Mouse (Mus musculus) forebrain, embryonic 16.5 days (tissue): ENCODE results near the gene Scrn1. TPM values are rescaled to one million over a fixed set of nuclear protein-coding genes. Genes with fewer than 3 reads are reported as not detected.

Experiments
- ATAC-seq: fragments of 200-750 bp; cut with Nextera tagmentation; 2 replicates; pipeline ENCODE4 v1.8.0; 2017; ENCODE audit warnings: mild to moderate bottlenecking, moderate library complexity
- H3K27ac ChIP-seq: fragments of 300-500 bp; sonication (generic); 2 replicates; pipeline ENCODE4 v1.5.1; 2014; ENCODE audit warnings: low read length, control low read depth
- H3K27me3 ChIP-seq: fragments of 300-500 bp; sonication (generic); replicated peaks from 2 replicates; pipeline ENCODE4 v1.6.1; 2014; ENCODE audit warnings: low read length; ENCODE audit not compliant: control insufficient read depth, insufficient read depth
- H3K36me3 ChIP-seq: fragments of 300-500 bp; sonication (generic); 2 replicates; pipeline ENCODE4 v1.6.1; 2014; ENCODE audit not compliant: control insufficient read depth, insufficient read depth
- H3K4me1 ChIP-seq: fragments of 300-500 bp; sonication (generic); replicated peaks from 2 replicates; pipeline ENCODE4 v1.6.1; 2014; ENCODE audit warnings: low read length; ENCODE audit not compliant: control insufficient read depth, insufficient read depth
- H3K4me2 ChIP-seq: fragments of 300-500 bp; sonication (generic); 2 replicates; pipeline ENCODE4 v1.6.1; 2014; ENCODE audit warnings: mild to moderate bottlenecking, low read length, control low read depth
- H3K4me3 ChIP-seq: fragments of 300-500 bp; sonication (generic); replicated peaks from 2 replicates; pipeline ENCODE4 v1.5.1; 2014; ENCODE audit warnings: mild to moderate bottlenecking, low read length, control low read depth
- H3K9ac ChIP-seq: fragments of 300-500 bp; sonication (generic); replicated peaks from 2 replicates; pipeline ENCODE4 v1.6.1; 2014; ENCODE audit warnings: low read depth, low read length, control low read depth
- H3K9me3 ChIP-seq: fragments of 300-500 bp; sonication (generic); 2 replicates; pipeline ENCODE4 v1.6.1; 2016; ENCODE audit warnings: low read length; ENCODE audit not compliant: control insufficient read depth
- WGBS: fragments of 180-500 bp; shearing (Covaris S2); extraction: QIAGEN DNeasy Blood & Tissue Kit; methylation state at CpG from one replicate; pipeline ENCODE4 v1.1.7; 2014; 5-methylcytosine and 5-hydroxymethylcytosine counted together
- polyA plus RNA-seq: library from polyadenylated mRNA; unstranded; fragments of >200 nt; fragmentation: Nextera tagmentation; extraction: Ambion mirVana; gene quantifications from 2 replicates; pipeline ENCODE4 v1.2.1, GENCODE M21; 2015

Gene Scrn1
- 148 and 168 TPM in 2 replicates for polyA plus RNA-seq

DNA sequence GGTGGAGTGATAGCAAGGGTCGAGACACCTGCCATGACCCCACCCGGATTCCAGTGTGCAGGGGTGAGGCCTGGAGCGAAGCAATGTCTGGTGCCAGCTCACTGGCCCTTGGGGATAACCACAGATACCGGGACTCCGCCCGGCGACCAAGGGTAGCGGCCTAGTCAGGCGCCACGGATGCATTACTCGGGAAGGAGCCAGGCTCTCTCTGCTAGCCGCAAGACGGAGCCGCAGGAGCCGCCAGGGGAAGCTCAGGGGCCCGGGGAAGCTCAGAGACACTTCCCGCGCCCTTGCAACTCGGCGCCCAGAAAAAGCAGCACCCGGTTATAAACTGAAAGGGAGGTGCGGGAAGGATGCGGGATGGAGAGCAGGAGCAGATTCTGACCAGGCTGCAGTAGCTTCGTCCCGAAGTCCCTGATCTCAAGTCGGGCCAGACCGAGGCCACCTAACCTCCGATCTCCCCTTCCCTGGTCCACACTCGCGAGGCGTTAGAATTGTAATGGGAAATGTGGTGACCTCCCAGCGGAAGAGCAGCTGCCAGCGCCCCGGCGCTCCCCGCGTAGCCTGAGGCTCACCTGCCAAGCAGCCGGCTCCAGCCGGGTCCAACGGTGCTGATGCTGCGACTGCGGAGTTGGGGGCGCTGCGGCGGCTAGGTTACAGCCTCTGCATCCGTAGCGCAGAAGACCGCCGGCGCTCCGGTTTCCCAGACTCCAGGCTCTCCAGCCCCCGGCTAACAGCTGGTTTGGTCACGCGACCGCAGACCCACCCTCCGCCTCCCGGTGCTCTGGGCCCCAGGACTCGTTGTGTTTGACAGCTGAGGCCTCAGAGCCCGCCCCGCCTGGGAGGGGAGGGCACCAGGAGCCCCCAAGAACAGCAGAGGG is at the start of gene Scrn1:
Gene Scrn1 (minus strand): TSS at position 825 of the 881 bp plus-strand sequence.
- WGBS, result under 1% methylated on average over 60 of the region's 60 CpGs
- H3K4me3 ChIP-seq, result peak within 1 kb of the TSS; percentile 83

DNA sequence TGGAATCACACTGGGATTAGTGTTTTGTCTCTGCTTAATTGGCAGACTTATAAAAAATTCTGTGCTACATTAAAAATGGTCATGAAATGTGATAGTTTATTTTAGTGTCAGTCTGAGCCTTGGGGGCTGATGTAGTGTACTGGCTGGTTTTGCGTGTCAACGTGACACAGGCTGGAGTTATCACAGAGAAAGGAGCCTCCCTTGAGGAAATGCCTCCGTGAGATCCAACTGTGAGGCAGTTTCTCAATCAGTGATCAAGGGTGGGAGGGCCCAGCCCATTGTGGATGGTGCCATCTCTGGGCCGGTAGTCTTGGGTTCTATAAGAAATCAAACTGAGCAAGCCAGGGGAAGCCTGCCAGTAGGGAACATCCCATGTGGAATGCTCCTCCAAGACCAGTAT is 40.0 kb upstream of the Scrn1 start:
- Histone ChIP-seq H3K4me1 (no peaks in the 10 kb centered on the region), H3K9ac (no peak overlapping the region), H3K27ac (no peak overlapping the region), H3K9me3 (peaks cover 4% of the 10 kb centered on the region; the same call in 1 of the 2 replicates), H3K36me3 (no peaks in the 10 kb centered on the region), H3K4me2 (no peak overlapping the region), H3K4me3 (no peak overlapping the region), H3K27me3 (no peaks in the 10 kb centered on the region)
- 72% methylated on average over 4 of the region's 4 CpGs for WGBS
- ATAC-seq, result no peak

More for the DNA sequence above, at the start of gene Scrn1:
- H3K27me3 ChIP-seq, result no peaks in the 10 kb centered on the region
- no peaks in the 10 kb centered on the region for H3K9me3 ChIP-seq
- no peaks in the 10 kb centered on the region for H3K36me3 ChIP-seq
- H3K9ac ChIP-seq, result peak within 1 kb of the TSS; percentile 93
- peaks cover 45% of the 10 kb centered on the region for H3K4me1 ChIP-seq
- ATAC-seq, result peak; percentile 89
- peak within 1 kb of the TSS; percentile 69 for H3K4me2 ChIP-seq
- H3K27ac ChIP-seq, result peak within 1 kb of the TSS; percentile 94

DNA sequence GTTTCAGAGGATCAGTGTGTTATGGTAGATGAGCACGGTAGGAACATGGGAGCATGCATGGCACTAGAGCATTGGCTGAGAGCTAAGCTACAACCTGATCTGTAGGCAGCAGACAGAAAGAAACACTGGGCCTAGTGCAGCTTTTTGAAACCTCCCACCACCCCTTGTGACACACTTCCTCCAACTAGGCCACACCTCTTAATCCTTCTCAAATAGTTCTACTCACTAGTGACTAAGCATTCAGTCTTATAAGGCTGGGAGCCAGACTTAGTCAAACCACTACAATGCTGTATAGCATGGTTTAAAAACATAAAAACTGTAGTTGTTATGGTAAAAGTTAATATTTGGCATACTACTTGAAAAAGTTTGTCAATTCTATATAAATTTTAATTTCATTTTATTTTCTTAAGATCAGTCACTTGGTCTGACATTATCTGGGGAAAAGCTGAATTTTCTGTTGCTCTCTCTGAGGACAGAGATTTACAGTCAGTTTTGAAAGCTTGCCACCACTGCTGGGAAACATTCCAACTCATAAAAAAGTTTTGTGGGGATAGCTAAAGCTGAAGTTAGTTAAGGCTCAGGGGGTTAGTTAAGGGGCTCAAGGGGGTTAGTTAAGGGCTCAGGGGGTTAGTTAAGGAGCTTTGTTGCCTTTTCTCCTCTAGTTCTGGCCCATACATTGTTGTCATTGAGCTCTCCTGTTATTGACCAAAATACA is 37.9 kb upstream of the Scrn1 start:
- Histone ChIP-seq H3K9ac (no peak overlapping the region), H3K27me3 (no peaks in the 10 kb centered on the region), H3K9me3 (peaks cover 4% of the 10 kb centered on the region; the same call in 1 of the 2 replicates), H3K4me1 (no peaks in the 10 kb centered on the region), H3K4me2 (no peak overlapping the region), H3K36me3 (no peaks in the 10 kb centered on the region), H3K27ac (no peak overlapping the region), H3K4me3 (no peak overlapping the region)
- ATAC-seq, result no peak
- 100% methylated on average over 1 of the region's 1 CpGs for WGBS

DNA sequence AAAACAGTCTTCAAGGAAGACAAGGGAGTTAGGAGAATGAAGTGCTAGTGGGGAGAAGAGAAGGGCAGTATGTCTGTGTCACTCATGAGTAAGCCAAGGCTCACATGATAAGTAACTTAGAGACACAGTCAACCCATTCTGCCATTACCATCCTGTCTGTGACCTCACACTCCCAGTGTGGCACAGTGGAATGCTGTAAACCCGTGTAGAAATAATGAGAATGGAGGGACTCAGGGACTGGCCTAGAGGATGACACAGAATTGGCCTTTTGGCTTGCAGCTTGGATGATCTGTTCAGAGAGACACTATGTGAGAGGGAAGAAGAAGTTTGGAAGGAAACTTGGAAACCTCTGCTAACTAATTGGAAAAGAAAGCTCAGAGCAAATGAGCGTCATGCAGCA is 36.6 kb upstream of the Scrn1 start:
- WGBS, result 92% methylated on average over 2 of the region's 2 CpGs
- H3K4me3 ChIP-seq, result no peak overlapping the region
- no peak overlapping the region for H3K27ac ChIP-seq
- no peak for ATAC-seq
- H3K36me3 ChIP-seq, result no peaks in the 10 kb centered on the region
- H3K9me3 ChIP-seq, result peaks cover under 1% of the 10 kb centered on the region; the same call in 1 of the 2 replicates
- H3K27me3 ChIP-seq, result no peaks in the 10 kb centered on the region
- H3K9ac ChIP-seq, result no peak overlapping the region
- no peak overlapping the region for H3K4me2 ChIP-seq
- H3K4me1 ChIP-seq, result 0 out of 2 replicates have a peak, but pooled peaks cover under 1% of the 10 kb centered on the region

DNA sequence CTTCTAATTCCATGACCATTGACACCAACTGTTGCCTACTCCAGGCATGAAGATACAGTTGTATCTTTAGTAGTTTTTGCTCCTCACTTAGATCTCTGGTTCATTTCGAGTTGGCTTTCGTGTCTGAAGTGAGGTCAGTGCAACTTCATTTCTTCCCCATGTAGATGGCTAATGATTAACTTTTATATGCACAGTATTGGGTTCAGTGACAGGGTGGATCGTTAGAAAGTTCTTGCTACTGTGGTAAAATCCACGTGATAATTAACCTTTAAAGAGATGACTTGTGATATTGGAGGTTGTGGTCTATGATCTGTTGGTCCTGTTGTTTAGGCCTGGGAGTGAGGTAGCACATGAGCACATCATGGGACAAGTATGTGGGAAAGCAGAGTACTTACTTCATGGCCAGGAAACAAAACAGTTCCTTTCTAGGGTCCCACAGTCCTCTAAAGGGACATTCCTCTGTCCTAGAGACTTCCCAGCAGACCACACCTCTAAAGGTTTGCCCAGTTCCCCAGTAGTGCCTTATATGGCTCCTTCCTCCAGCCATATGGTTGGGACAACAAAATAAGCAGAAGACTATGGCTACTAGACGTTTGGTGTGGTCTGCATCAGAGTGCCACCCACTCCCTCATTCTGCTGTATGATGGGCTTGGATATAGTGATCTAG is 34.5 kb upstream of the Scrn1 start:
- Histone ChIP-seq H3K27ac (no peak overlapping the region), H3K4me2 (no peak overlapping the region), H3K4me3 (no peak overlapping the region), H3K9me3 (no peaks in the 10 kb centered on the region; the same call in 1 of the 2 replicates), H3K4me1 (peaks cover 19% of the 10 kb centered on the region), H3K36me3 (no peaks in the 10 kb centered on the region), H3K27me3 (no peaks in the 10 kb centered on the region), H3K9ac (no peak overlapping the region)
- WGBS, result 87% methylated on average over 5 of the region's 5 CpGs
- ATAC-seq, result no peak

DNA sequence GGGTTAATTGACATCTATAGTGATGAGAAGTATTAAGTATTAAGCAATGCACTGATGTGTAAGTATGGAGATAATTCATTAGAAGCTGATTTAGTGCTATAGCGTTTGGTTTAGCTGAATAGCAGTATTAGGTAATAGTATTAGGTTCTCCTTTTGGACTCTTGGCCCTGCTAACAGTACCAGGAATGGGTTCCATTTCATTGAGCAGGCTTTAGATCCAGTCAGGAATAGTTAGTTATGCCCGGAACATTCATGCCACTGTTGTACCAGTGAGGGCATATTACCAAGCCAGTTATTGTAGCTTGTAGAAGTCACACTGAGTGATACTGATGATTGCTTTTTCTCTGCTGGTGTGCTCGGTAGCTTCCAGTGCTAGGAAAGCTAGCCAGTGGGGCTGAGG is 31.4 kb upstream of the Scrn1 start:
- H3K4me1 ChIP-seq, result peaks cover 27% of the 10 kb centered on the region
- no peak overlapping the region for H3K27ac ChIP-seq
- no peaks in the 10 kb centered on the region for H3K27me3 ChIP-seq
- 76% methylated on average over 3 of the region's 3 CpGs for WGBS
- H3K9ac ChIP-seq, result no peak overlapping the region
- H3K9me3 ChIP-seq, result no peaks in the 10 kb centered on the region
- H3K4me2 ChIP-seq, result no peak overlapping the region
- ATAC-seq, result no peak
- no peaks in the 10 kb centered on the region for H3K36me3 ChIP-seq
- H3K4me3 ChIP-seq, result no peak overlapping the region

DNA sequence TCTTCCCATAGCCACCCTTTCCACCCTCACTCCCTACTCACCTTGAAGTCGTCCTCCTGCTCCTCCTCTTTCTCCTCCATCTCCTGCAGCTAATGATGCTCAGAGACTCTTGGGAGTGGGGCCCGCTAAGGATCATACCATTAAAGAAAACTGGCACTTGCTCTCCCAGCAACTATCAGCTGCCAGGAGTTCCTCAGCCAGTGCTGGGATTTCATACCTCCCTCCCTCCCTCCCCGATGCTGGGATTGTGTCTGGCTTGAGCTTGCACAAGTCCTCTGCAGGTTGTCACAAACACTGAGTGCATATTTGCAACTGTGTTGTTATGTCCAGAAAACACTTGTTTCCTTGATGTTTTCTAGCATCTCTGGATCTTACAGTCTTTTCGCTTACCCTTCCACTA is 30.9 kb upstream of the Scrn1 start, which contains the start of gene Fkbp14:
Gene Fkbp14 (minus strand): TSS at position 101 of the 400 bp plus-strand sequence.
- Histone ChIP-seq H3K4me3 (peak within 1 kb of the TSS; percentile 88), H3K4me1 (peaks cover 29% of the 10 kb centered on the region), H3K9me3 (no peaks in the 10 kb centered on the region), H3K4me2 (peak within 1 kb of the TSS; percentile 71), H3K36me3 (no peaks in the 10 kb centered on the region), H3K9ac (no peak within 1 kb of the TSS), H3K27ac (no peak within 1 kb of the TSS), H3K27me3 (no peaks in the 10 kb centered on the region)
- no peak for ATAC-seq
- WGBS, result 68% methylated on average over 4 of the region's 4 CpGs

DNA sequence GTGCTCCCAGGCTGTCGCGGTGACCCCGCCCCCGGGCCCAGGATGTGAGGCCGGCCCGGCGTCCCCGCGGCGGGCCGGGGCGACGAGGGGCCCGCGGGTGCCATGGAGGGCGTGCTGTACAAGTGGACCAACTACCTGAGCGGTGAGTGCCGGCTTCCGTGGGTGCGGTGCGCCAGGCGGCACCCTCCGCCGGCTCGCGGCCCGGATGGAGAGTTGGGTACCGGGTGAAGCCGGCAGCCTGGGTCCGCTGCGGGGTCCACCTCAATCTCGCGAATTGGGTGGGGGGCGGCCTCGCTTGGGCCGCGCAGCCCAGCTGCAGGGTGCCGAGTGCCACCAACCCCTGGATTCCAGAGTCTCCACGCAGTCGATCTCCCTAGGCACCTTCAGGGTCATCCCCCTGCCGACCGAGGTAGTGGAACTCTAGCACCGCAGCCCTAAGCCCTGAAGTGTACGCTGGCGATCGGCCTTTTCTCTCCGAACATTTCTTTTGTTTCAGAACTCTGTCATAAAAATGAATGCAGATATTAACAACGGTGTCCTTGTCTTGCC is 29.1 kb upstream of the Scrn1 start:
- Histone ChIP-seq H3K36me3 (no peaks in the 10 kb centered on the region), H3K4me2 (peak overlapping the region; percentile 71), H3K27me3 (no peaks in the 10 kb centered on the region), H3K4me3 (peak overlapping the region; percentile 88), H3K9me3 (no peaks in the 10 kb centered on the region), H3K27ac (peak overlapping the region; percentile 49; the same call in 1 of the 2 replicates), H3K4me1 (peaks cover 29% of the 10 kb centered on the region), H3K9ac (peak overlapping the region; percentile 93)
- whole genome bisulfite sequencing, result under 1% methylated on average over 47 of the region's 48 CpGs
- ATAC-seq, result no peak; the same call in 1 of the 2 replicates
